Mouse (Mus musculus) ES-Bruce4 (cell line): Measurements from ENCODE around the gene Slc25a22.

Source experiments
- CTCF ChIP-seq: IDR thresholded peaks from one replicate; pipeline ENCODE4 v1.8.1; 2011; ENCODE audit warnings: low read depth, low read length
- EP300 ChIP-seq: IDR thresholded peaks from 2 replicates; pipeline ENCODE4 v1.6.1; 2011; ENCODE audit warnings: low read depth, low read length; ENCODE audit not compliant: insufficient read depth
- POLR2A ChIP-seq: IDR thresholded peaks from one replicate; pipeline ENCODE4 v1.8.1; 2011; ENCODE audit warnings: low read length; ENCODE audit not compliant: insufficient read depth

DNA sequence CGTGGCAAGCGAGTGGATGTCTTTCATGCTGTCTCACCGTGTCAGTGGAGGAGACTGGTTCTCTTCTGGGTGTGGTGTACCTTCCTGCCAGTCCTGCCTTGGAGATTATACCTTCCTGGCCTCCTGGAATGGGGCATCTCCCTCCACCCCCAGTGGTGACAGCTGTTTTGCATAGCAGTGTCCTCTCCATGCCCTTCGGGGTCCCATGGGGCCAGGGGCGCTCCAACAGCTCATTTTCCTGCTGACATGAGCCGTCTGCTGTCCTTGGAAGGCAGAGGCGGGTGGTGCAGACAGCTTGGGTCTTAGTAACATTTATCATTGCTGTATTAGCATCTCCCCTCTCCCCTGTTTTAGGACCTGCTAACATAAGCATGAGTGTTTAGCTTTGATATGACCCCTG is 49.4 kb upstream of the Slc25a22 start:
- TF ChIP-seq POLR2A: no peak
- TF ChIP-seq CTCF: no peak
- TF ChIP-seq EP300: no peak
